Mouse (Mus musculus) layer of hippocampus, postnatal 36 days (tissue): ENCODE data around the gene Aif1. TPM values are rescaled to one million over a fixed set of nuclear protein-coding genes. Genes with fewer than 3 reads are reported as not detected.

Experiments used
- DNase-seq, 2 experiments: peaks; one replicate each; pipeline ENCODE4 v3.0.0; 2022
- total RNA-seq, 2 experiments: library from RNA; stranded (reverse); gene quantifications; 2 replicates each; pipeline ENCODE4 v1.2.3; 2021

Aif1 gene
- 10 to 100 TPM; 10.1 to 10.9 TPM for total RNA-seq

DNA sequence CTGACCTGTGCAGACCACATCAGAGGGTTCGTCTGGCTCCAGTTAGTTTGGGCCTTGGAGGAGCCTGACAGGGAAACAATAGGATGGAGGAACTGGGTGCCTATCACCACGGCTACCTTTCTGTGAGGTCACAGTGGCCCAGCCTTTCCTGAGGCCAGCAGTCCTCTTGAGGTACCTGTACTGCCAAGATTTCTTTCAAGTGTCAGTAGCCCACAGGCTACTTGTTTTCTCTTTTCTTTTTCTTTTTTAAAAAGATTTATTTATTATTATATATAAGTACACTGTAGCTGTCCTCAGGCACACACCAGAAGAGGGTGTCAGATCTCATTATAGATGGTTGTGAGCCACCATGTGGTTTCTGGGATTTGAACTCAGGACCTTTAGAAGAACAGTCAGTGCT lies at the start of gene Aif1:
Aif1 (minus strand) TSS at position 101 of the 400 bp plus-strand sequence.
- DNase-seq: no peak

DNA sequence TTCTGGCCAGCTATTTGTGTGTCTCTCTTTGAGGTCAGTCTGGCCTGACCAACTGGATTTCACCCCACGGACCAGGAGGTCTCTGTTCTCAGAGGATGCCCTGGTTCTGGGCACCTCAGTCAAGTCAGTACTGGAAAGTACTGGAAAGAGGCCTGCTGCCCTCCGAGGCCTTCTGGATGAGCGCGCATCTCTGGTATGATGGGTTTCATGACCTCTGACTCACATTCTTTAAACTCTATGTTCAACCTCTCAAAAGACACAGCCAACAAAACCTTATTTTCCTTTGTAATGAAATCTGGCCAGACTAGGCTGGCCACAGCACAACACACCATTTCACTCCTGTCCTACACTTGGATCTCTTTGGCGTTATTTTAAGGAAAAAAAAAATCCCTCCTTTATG lies 49.6 kb upstream of the Aif1 start:
- DNase-seq: no peak

DNA sequence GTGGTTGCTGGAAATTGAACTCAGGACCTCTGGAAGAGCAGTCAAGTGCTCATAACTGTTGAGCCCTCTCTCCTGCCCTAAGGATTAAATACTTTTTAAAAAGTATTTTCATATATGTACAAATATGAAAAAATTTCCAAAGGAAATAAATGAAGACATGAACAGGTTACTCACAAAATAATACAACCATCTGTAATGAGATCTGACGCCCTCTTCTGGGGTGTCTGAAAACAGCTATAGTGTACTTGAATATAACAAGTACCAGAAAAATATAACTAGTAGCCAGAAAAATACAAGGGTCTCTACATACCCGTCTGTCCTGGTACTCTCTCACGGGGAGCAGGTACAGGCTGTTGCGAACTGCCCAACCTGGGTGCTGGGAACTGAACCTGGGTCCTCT lies 48.8 kb upstream of the Aif1 start:
- DNase-seq: no peak

DNA sequence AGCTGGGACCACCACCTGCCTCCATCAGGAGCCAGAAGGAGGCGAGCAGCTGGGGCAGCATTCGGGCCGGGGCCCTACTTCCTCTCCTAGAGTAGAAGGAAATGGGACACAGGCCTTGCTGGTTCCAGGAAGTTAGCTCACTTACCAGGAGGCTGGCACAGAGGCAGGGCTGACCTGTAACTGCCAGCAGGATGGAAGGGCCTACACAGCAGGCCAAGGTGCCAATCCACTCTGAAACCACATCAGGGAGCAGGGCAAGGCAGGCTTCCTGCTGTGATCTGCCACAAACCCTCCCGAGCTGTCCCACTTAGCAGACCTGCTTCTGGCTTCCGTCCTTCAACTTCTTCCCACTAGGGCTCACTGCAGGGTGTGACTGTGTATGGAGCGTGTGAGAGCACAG lies 46.4 kb upstream of the Aif1 start:
- DNase-seq: no peak

DNA sequence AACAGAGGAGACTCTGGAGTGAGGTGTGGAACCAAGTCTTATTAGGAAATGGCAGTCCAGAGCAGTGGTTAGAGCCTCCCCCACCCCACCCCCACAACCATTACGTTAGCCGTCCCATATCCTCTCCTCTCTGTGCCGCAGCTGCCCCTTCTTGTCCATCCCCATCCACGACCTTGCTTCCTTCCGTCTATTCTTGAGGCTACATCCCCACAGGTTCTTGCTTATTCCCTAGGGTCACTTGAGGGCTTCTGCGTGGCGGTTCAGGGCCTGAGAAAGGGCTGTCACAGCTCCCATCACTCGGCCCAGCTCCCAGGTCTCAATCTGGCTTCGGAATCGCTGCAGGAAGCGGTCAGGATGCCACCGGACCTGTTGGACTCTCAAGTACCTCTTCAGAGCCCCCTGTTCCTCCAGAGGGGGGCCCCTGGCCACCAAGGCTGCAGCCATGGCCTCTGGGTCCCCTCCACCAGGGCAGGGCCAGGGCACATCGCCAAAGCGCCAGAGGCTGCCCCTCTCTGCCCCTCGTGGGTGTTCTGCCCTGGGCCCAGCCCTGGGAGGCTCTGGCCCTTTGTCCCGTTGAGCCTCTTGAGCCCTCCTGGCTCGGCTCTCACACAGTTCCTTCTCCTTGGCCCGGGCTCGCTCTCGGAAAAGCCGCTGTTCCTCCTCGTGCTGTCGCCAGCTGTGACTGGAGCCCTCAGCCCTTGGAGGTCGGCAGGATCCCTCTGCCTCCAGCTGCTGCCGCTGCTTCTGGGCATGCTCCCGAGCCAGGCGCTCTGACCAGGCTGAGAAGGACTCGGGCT lies 44.5 kb upstream of the Aif1 start, which contains the start of gene Gm16181:
Gm16181 (plus strand) TSS at position 679 of the 797 bp plus-strand sequence.
- no peak for DNase-seq

DNA sequence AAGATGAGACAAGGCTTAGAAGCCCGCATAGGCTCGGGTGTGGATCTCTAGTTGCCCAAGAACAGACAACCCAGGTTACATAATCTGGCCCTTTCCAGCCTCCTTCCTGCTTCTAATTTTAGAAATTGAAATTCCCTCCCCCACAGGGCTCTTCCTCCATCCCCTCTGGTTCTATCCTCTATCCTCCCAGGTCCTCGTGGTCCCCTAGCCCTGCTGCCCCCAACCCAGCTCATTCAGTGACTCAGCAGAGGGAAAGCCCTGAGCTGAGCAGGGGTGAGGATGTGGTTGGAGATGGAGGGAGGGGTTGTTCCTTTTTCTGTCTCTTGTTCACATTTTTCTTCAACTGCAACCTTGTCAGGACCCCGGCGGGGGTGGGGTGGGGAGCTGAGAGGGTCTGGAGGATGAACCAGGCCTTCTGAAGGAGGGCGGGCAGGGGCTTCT lies 43.8 kb upstream of the Aif1 start:
- no peak for DNase-seq

DNA sequence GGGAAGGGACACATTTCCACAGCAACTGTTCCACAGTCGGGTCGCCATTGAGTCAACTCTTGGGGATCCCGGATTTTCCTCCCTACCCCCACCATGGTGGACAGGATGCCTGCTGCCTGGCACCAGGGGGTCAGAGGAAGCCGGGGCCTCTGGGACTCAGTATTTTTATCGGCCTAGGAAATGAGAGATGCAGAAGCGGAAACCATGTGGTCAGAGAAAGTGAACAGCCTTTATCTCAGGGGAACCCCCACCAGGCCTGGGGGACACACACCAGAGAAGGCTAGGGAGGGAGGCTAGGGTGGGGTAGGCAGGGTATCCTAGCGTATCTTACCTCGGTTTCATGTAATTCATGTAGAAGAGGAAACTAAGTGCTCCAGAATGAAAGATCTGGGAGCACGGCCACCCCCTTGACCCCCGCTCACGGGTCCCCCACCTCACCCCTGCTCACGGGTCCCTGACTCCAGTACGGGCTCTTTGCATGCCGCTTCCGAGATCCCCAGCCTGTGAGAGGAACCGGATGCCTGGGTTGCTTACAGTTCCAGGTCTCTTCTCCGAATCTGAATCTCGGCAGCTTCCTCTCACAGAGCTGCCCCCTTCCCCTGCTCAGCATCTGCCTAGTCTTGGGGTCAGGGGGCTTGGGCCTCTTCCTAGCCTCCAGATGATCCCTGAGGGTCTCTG lies 42.8 kb upstream of the Aif1 start:
- no peak for DNase-seq

DNA sequence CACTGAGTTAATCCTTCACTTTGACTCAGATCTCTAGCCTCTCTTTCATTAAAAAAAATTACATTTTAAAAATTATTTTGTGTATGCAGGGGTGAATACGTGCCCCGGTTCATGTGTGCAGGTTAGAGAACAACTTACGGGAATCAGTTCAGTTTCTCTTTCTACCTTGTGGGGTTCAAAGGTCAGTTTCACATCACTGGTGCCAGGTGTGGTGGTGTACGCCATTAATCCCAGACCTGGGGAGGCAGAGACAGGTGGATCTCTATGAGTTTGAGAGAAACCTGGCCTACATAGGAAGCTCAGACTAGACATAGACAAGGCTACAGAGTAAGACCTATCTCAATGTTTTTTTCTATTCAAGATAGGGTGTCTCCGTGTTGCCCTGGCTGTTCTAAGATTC lies 37.2 kb upstream of the Aif1 start:
- no peak for DNase-seq

DNA sequence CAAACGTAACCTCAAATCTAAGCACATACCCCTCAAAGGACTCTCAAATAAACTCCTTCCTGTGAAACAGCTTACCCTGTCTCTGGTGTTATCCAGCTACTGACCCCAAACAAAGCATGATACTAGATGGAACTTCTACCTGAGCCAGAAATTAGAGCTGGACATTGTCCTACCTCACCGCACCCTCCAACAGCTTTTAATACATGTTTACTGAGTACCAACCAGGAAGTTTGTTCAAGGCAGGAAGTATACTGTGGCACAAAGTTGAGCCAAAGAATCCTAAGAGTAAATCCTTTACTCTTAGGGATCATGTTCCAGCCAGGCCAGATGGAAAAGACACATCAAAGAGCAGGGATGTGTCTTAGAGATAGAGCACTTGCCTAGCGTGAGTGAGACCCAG lies 34.7 kb upstream of the Aif1 start:
- no peak for DNase-seq

DNA sequence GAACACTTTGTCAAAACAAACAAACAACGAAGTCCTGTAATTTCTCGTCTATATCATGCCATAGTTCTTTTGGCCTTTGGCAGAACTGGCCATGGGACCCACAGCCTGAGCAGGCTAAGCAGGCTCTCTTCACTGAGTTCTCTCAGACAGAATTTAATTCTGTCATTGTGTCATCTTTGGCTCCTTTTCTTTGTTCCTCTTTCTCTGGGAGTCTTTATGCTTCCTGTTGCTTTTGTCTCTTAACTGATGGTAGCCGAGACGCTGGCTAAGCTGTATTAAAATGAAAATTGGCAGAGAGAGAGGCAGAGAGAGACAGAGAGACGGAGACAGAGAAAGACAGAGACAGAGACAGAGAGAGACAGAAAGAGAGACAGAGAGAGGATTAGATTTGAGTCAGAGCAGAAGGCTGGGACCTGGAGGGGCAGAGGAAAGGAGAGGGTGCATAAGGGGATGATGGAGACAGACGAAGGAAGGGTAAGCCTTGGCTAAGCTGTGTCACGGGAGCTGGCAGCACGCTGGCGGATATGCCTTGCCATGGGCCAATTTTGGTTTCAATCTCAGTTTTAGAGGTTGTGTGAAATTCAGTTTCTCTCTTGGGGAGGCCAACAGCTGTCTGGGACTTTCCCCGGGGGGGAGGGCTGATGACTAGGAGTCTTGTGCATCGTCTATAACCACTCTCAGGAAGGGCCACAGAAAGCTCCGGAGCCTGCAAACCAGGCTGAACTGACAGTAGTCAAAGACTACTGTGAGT lies 34.1 kb upstream of the Aif1 start:
- DNase-seq: no peak

DNA sequence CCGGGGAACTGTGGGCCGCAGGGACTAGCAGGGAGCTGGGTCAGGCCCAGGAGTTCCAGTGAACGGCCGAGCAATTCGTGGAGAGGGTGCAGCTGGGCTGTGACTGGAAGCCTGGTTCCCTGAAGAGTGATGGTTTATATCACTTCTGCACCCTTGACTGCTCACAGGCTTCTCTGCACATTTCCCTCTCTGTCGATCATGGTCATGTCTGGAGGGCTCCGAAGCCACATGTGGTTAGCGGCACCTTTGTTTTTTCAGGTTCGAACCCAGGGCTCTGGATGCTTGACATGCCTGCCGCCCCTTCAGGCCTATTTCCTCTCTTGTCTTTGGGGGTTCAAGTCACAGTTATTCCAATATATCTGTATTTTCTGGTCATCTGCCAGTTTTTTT lies 29.5 kb upstream of the Aif1 start:
- no peak for DNase-seq

DNA sequence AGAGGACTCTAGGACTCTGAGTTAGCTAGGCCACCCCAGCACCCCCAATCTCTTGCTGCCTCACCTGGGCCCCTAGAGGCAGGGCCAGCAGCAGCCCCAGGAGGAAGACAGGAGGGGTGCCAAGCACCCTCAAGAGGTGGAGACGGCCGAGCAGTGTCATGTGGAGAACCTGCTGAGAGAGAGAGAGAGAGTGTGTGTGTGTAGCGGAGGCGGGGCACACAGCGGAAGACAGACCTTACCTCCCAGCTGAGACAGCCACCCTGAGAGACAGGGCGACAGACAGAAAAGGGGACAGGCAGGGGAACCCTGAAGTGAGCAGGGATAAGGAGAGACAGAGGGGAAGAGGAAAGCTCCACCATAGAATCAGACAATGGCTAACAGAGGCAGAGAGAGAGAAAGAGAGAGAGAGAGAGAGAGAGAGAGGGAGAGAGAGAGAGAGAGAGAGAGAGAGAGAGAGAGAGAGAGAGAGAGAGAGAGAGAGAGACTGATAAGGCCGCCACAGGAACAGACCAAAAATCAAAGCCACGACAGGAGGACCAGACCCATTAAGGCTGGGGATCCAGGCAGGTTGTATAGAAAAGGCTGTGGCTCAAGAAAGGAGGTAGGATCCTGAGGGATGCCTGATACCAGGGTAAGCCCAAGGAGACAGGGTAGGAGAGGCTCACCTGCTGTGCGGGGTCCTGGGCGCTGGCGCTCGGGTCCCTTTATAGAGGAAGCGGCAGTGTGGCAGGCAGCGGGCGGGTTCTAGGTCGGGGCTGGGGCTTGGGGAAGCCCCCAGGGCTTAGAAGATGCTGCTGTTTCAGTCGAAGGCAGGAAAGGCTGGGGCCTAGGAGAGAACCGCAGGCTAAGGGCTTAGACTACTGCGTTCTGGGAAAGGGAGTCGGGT lies 28.9 kb upstream of the Aif1 start, which contains the start of gene Lta:
Lta (minus strand) TSS at position 858 of the 886 bp plus-strand sequence.
- no peak for DNase-seq

DNA sequence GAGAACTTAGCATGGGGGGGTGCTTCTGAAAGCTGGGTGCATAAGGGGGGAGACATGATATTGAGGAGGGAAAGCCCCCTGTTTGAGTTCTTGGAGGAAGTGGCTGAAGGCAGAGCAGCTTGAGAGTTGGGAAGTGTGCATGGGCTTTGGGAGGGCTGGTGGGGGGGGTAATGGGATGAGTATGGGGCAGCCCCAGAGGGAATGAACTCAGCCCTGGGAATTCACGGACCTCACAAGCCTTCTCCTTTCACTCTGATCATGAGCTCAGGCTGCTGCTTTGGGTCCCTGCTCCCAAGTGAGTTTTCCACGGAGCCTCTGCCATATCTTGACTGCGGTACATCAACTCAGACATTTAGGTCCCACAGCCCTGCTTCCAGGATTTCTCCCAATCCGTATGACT lies 26.6 kb upstream of the Aif1 start:
- DNase-seq: no peak

DNA sequence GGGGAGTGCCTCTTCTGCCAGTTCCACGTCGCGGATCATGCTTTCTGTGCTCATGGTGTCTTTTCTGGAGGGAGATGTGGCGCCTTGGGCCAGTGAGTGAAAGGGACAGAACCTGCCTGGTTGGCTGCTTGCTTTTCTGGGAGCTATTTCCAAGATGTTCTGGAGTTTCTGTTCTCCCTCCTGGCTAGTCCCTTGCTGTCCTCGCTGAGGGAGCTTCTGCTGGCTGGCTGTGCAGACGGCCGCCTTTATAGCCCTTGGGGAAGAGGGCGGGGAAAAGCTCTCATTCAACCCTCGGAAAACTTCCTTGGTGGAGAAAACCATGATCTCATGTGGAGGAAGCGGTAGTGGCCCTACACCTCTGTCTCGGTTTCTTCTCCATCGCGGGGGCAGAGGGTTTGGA lies 25.9 kb upstream of the Aif1 start, which contains the start of gene Tnf:
Tnf (minus strand) TSS at position 221 of the 400 bp plus-strand sequence.
- DNase-seq: no peak

DNA sequence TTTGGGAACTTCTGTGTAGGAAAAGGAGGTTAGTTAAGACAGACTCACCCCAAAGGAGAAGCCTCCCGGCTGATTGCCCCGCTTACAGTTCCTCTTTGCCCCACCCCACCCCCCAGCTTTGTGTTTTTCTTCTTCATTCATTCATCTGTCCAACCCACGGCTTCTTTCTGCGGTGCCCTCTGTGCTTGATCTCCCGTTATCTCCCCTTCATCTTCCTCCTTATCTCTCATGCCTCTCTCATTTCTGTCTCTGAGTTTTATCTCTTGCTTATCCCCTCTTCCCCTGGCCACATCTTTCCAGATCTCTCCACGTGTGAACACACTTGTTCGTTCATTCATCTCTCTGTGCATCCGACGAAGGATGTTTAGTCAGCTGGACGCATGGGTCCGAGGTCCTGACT lies 25.3 kb upstream of the Aif1 start:
- no peak for DNase-seq

DNA sequence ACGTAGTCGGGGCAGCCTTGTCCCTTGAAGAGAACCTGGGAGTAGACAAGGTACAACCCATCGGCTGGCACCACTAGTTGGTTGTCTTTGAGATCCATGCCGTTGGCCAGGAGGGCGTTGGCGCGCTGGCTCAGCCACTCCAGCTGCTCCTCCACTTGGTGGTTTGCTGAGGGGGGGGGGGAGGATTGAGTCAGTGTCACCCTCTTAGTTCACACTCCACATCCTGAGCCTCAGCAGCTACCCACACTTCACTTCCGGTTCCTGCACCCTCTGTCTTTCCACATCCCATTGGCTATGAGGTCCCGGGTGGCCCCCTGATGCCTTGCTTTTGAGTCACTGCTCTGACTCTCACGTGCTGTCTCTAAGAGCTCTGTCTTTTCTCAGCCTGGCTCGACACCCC lies 24.5 kb upstream of the Aif1 start:
- no peak for DNase-seq

DNA sequence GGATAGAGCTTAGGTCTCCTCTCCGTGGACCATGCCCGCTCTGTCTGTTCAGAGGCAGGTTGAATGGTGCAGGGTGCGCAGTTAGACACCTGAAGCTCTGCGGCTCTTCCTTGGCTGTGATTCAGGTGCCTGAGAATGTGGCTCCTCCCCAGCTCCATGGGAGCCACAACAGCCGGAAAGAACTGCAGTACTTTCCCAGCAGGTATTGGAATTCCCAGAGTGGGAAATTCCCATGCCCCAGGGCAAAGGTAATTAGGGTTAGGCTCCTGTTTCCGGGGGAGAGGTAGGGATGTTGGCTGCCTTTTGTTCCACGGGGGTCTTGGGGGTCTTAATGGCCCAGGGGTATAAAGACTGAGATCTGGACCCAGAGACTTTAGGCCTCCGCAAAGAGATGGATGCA lies 23.1 kb upstream of the Aif1 start:
- no peak for DNase-seq

DNA sequence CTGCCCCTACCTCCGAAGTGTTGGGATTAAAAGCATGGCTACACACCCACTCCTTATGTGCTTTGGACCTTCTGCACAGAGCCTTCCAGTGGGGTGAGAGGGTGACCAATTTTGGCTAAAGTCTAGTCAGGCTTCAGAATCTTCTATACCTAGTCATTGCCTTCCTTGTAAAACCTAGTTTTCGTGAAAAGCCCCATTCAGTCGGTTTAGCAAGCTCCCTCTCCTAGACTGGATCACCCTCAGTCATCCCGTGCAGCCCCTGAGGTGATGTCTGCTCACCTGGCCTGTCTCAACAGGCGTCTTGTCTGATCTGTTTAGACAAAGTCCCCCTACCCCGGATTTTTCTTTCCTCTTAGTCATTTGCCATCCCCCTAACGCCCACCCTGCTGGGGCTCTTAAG lies 22.2 kb upstream of the Aif1 start:
- DNase-seq: no peak

DNA sequence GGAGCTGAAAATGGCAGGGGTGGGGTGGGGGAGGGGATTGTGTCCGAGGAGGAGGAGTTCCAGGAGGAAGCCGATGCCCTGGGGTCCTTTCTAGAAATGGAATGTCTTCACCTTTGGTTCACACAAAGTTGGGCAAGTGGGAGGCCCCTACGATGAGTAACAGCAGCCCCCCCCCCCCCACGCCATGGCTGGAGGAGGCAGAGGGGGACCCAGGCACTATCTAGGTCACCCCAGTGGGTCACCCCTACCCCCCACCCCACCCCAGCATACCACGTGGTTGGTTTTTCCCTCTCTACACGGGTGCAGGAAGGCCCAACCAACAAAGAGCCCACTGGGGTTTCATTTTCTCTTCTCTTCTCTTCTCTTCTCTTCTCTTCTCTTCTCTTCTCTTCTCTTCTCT lies 21.3 kb upstream of the Aif1 start:
- no peak for DNase-seq

DNA sequence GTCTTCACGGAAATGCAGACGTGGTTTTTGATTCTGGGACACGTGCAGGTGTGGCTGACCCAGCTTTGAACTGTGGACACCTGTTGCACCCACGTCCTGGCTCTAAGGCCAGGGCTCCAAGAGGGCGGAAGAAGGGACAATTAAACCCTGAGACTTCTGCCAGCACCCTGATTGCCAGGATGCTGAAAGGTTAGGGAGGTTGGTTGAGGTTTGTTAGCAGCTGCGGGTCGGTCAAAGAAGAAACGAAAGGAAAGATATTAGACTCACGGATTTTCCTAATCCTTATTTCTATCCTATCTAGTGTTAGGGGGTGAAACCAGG lies 20.4 kb upstream of the Aif1 start:
- no peak for DNase-seq

DNA sequence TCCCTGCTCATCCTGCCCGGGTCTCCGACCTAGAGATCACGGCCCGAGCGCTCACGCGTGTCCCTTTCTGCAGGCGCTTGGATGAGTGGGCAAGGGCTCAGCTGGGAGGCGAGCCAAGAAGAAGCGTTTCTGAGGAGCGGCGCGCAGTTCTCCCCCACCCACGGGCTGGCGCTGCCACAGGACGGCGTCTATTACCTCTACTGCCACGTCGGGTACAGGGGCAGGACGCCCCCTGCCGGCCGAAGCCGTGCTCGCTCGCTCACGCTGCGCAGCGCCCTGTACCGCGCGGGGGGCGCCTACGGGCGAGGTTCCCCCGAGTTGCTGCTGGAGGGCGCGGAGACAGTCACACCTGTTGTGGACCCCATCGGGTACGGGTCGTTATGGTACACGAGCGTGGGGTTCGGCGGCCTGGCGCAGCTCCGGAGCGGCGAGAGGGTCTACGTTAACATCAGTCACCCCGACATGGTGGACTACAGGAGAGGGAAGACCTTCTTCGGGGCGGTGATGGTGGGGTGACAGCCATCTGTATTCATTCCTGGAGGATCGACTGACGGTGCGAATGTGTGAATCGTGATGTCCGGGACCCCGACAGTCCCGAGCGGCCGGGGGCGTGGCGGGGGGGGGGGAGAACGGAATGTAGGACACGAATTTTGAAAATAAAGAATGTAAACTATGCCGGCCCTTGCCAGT lies 19.9 kb upstream of the Aif1 start:
- DNase-seq: peak; percentile 67 to 74
